Mouse (Mus musculus) urinary bladder, adult 2 months (tissue): ENCODE data around the gene Osgepl1. TPM values are rescaled to one million over a fixed set of nuclear protein-coding genes. Genes with fewer than 3 reads are reported as not detected.
"Not testable (repeated sequence)": the region's sequence is repeated elsewhere in the genome, so short reads cannot be mapped to it uniquely, and the experiment has no call there.

ENCODE experiments used
- DNase-seq: peaks from one replicate; pipeline ENCODE4 v3.0.0; 2022; ENCODE audit warnings: low spot score
- polyA plus RNA-seq: library from polyadenylated mRNA; depleted of rRNA; stranded (reverse); fragments of >200 nt; gene quantifications from 2 replicates; pipeline ENCODE4 v1.2.3, GENCODE M21; 2012; rRNA removed

The Osgepl1 gene
- polyA plus RNA-seq, result 20.4 and 21.5 TPM in 2 replicates

- DNase-seq, result peak; percentile 66
These were observed at the start of gene Osgepl1 for GRCm38 (mm10) chr1:53312989-53313967. Gene Osgepl1 (plus strand): TSS chr1:53313624.

GRCm38 (mm10) chr1:53264958-53265612 is 48.3 kb upstream of the Osgepl1 start:
- DNase-seq, result not testable (repeated sequence)

DNA sequence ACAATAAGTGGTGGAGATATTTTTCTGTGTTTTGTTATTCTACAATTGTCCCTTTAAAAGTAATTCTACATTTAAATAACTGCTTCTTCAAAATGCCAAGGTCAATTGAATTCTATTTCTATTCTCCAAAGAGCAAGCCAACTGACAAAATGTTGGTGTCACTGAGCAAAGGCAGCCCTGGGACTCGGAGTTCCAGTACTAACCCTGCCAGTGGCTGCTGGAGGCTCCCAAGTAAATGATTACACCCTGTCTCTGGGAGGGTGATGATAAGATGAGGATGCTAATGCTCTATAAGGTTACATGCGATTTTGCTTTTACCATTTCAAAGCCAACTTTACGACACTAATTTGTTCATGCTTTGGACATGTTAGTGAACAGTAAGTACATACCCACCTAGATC is 43.5 kb upstream of the Osgepl1 start:
- no peak for DNase-seq

DNA sequence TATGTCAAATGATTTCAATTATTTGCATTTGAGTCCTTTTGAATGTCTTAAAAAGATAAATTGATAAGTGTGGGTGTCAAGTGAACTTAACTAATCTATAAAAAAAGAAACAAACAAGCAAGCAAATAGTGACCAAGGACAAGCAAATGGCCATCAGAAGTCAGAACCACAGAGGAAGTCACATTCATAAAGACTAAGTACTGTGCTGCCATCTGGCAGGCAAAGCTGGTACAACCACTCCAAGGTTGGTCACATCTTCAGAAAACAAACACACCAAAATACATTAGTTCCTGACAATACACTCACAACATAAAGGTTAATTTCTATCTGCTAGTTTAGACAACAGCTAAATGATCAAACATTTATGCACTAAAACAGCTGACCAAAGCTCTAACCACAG is 40.8 kb upstream of the Osgepl1 start:
- no peak for DNase-seq

GRCm38 (mm10) chr1:53291197-53291596 is 22.2 kb upstream of the Osgepl1 start:
- DNase-seq, result no peak

DNA sequence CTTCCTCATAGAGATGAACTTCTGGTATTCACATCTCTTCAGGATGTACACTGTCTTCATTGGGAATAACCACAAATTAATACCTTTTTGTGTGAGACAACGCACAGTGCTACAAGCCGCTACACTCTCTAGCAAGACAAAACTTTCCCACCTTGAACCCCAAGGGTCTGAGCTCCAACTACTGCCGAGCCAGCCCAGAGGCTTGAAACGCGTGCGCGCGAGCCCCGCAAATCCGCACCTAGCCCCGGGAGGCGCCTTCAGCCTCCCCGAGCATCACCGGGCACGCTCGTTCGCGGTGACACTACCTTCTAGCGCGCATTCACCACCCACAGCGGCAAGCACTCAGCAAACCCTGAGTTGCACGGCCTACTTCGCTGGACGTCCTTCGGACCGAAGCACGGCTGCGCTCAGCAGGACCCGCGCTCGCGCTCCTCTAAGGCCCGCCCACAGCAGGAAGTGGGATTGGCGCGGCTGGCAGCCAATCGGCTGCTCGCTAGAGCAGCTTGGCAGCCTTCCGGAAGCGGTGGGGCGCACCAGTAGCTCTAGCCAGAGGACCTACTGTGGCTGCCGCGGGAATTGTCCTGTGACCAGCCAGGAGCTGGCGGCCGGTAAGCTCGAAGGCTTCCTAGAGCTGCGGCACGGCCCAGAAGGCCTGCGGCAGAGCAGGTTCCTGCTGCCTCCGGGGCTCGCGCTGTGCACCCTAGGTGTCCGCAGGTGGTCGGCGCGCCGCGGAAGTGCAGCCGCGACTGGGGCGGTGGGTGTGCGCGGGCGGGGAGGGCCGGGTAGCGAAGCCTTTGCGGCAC is 16.6 kb upstream of the Osgepl1 start, which contains the start of the genes Pms1, Ormdl1 and Gm28778:
Gene Pms1, minus strand, starts transcription at position 438 of the 803 bp plus-strand sequence.
Gene Ormdl1, plus strand, starts transcription at position 515 of the 803 bp plus-strand sequence.
Gene Gm28778, plus strand, starts transcription at position 531 of the 803 bp plus-strand sequence.
- DNase-seq, result peak; percentile 91

- DNase-seq, result no peak
These were observed 12.9 kb upstream of the Osgepl1 start for GRCm38 (mm10) chr1:53300506-53300905.

DNA sequence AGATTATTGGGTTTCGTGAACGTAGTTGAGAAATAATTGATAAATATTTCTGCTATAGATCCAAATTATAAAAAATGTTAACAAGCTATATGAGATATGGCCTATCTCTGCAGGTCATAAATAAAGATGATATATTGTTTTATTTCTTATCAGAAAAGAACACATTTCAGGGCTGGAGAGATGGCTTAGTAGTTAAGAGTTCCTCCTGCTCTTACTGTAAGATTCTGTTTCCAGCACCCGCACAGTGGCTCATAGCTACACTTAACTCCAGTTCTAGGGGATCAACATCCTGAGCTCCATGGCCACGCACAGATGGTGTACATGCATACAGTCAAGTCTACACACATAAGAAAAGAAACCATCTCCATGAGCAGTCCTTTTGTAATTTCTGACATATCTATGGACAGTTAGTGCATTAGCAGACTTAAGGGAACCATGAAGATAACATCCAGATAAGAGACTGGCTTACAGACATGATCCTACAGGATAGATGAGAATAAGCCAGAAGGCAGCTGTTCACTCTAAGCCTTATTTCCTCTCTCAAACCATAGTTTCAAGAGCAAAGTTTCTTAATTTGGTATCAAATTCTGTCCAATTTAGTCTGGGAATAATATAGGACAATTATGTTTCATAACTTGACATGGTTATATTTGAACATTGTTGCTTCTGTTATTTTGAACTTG is 8.4 kb downstream of the Osgepl1 start:
- DNase-seq, result no peak

- no peak for DNase-seq
These were observed 9.8 kb downstream of the Osgepl1 start for GRCm38 (mm10) chr1:53323254-53323653.

- no peak for DNase-seq
These were observed 10.9 kb downstream of the Osgepl1 start for GRCm38 (mm10) chr1:53324277-53324676.

DNA sequence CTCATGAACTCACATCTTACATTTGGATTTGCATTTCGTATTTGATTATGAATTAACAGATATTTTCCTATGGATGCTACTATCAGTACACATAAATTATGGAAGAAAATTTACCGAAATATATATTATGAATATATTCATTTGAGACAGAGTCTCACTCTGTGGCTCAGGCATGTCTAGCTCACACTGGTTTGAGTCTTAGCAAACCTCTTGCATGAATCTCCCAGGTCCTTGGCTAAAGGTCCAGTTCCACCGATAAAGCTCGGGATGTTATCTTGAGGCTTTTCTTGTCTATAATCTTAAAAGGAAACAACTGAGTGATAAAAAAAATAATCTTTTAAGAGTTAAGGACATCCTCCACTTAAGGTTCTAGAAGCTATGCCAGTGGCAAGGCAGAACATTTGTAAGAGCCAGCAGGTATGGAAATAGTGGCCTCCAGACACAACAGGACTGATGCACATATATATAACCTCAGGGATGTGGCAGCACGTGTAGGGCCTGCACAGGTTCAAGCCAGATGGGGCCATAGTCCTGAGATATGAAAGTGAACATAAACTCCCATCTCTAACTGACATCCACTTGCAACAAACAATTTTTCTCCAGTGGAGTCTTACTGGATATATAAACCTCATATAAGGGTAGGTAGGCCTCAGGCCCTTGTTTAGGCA is 11.5 kb downstream of the Osgepl1 start:
- DNase-seq, result no peak

GRCm38 (mm10) chr1:53333527-53333926 is 20.1 kb downstream of the Osgepl1 start:
- DNase-seq, result not testable (repeated sequence)

DNA sequence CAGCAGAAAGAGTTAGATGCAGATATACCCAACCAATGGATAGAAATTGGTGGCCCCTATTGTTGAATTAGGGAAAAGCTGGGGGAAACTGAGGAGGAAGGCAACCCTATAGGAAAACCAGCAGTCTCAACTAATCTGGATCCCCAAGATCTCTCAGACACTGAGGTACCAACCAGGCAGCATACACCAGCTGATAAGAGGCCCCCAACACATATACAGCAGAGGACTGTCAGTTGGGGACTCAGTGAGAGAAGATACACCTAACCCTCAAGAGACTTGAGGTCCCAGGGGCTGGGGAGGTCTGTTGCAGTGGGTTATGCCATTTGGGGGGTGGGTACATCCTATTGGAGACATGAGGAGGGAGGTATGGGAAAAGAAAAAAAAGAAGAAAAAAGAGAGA is 22.0 kb downstream of the Osgepl1 start:
- DNase-seq, result no peak

GRCm38 (mm10) chr1:53337403-53337802 is 24.0 kb downstream of the Osgepl1 start:
- DNase-seq, result not testable (repeated sequence)

DNA sequence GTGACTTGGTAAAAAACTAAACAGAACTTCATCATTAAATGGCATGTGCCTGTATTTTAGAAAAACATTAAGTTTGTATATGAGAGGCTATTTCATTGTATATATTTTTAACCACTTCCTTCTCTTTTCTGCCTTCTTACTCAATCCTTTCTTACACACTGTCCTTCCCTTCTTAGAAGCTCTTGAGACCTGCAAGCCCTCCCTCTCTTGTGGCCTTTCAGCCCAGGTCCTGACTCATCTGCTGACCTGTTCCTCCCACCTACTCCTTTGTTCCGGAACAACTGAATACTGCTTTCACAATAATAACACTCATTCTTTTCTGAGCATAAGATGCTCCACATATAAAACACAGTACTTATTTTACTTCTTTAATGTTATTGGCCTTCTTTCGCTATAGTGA is 27.6 kb downstream of the Osgepl1 start:
- no peak for DNase-seq

GRCm38 (mm10) chr1:53352327-53353261 is 39.2 kb downstream of the Osgepl1 start, which contains the start of the genes Asdurf, Gm28551 and Asnsd1:
Gene Asdurf (minus strand): TSS chr1:53352619.
Gene Gm28551 (minus strand): TSS chr1:53352667.
Gene Asnsd1 (minus strand): TSS chr1:53352752.
- DNase-seq, result peak; percentile 95

DNA sequence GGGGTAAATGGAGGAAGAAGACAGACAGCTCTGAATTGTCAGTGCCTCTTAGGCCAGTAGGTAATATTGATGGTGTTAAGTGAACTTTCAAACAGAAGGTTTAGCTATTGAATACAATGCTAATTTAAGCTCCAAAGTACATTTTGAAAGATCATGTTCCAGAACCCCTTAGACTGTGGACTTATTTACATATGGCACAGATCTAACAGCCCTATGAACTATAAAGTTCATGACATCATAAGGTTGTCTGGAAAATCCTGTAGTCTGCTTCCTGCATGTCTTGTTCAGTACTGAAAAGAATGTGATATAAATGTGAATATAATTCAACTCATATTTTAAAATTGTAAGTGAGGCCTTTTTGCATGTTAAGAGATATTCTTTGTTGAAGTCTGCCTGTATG is 45.6 kb downstream of the Osgepl1 start:
- no peak for DNase-seq
